Mouse (Mus musculus) heart, postnatal 0 days (tissue): ENCODE measurements around the gene Stat6.

Experiments used
- CTCF ChIP-seq: IDR thresholded peaks from 2 replicates; pipeline ENCODE4 v1.5.1; 2016; ENCODE audit warnings: antibody characterized with exemption, control low read depth, low read depth
- EP300 ChIP-seq: IDR thresholded peaks from 2 replicates; pipeline ENCODE4 v1.6.1; 2016; ENCODE audit warnings: antibody characterized with exemption, low read depth

DNA sequence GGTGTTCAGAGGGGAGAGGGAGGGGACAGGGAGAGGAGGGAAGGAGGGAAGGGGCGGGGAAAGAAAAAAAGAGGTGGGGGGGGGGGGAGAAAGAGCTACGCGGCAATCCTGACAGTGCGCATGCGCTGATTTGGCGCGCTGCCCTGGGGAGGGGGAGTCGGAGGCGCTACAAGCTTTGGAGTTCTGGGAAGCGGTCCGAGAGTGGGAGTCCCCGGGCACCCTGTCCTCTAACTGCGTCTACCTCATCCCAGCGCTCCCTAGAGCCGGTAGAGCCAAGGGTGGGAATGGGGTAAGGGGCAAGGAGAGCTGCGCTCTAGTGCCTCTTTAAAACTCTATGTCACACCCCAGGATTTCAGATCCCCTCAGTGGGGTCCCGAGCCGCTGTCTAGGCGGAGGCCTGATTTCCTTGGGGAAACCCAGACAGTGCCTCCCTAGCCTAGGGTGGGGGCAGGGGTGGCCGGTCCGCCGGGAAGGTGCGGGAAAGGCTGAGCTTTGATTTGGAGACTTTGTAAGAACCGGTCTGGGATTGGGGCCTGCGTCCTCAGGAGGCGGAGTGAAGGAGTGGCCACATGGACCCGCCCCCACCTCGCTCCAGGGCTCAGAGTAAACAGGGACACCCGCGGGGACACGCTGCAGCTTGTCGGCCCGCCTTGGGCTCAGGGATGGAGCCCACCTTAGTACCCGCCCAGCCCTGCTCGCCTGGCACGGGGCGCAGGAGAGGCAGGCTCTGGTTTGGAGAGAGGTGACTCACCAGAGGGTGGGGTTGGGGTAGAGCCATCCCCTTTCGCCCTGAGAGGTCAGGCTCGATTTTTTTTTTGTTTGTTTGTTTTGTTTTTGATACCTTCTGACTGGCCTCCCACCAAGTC lies 21.4 kb upstream of the Stat6 start:
- TF ChIP-seq EP300: peak; percentile 51; the same call in 1 of the 2 replicates
- TF ChIP-seq CTCF: no peak
